Mouse (Mus musculus) macrophage (primary cell): Measurements from ENCODE around the gene Tmem135. TPM values are rescaled to one million over a fixed set of nuclear protein-coding genes. Genes with fewer than 3 reads are reported as not detected.
"Not testable (repeated sequence)": the region's sequence is repeated elsewhere in the genome, so short reads cannot be mapped to it uniquely, and the experiment has no call there.

Experiments used
- H3K27ac ChIP-seq: fragments of 350-480 bp; formaldehyde crosslinking; 2 replicates; pipeline ENCODE4 v1.9.0; 2021
- H3K36me3 ChIP-seq: fragments of 350-480 bp; formaldehyde crosslinking; 2 replicates; pipeline ENCODE4 v1.9.0; 2021; ENCODE audit errors: inconsistent target
- H3K4me3 ChIP-seq: fragments of 350-480 bp; formaldehyde crosslinking; 2 replicates; pipeline ENCODE4 v1.9.0; 2021; ENCODE audit errors: inconsistent target
- H3K79me2 ChIP-seq: fragments of 350-480 bp; formaldehyde crosslinking; 2 replicates; pipeline ENCODE4 v1.9.0; 2021; ENCODE audit errors: inconsistent target
- WGBS: methylation state at CpG from one replicate; pipeline ENCODE4 v1.1.7; 2026; ENCODE audit warnings: inconsistent platforms; ENCODE audit not compliant: missing documents; 5-methylcytosine and 5-hydroxymethylcytosine counted together
- polyA plus RNA-seq: library from polyadenylated mRNA; stranded (reverse); fragments of 250-400 nt; gene quantifications from 3 replicates; pipeline ENCODE4 v1.2.4, GENCODE M21; 2018; ENCODE audit warnings: inconsistent platforms

Gene Tmem135
- polyA plus RNA-seq, 1 experiment from 2014 or later, result 30.4 TPM

DNA sequence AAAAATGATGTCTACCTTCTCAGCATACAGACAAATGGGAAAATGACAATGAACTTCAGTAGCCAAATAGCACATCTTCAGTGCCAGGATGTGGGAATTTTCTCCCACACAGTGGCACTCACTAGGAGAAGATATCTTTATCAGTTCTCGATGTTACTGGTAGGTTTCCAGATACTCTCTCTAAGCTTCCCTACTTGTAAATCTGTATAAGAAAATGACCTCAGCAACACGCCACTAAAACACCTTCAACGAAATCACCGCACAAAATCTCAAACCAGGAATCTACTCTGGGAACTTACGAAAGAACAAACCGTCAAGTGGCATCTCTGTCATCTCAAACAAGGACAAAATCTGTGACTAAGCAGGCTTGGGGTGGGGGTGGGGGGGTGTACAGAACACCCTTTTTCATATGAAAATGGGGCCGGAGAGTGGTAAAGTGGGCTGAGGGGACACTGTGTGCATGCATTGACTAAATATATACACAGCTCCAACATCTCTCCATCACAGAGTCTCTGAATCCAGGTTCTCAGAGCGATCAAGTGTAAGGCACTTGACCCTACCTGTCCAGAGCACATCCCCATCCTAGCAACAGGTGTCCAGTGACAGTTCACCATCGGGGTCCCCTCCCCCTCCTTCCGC is 66.2 kb downstream of the Tmem135 start:
- 15% methylated on average over 10 of the region's 10 CpGs for WGBS

GRCm38 (mm10) chr7:89336434-89336833 is 67.6 kb downstream of the Tmem135 start:
- Histone ChIP-seq H3K79me2 (peaks cover 70% of the 10 kb centered on the region), H3K27ac (no peak overlapping the region), H3K4me3 (no peak overlapping the region), H3K36me3 (no peaks in the 10 kb centered on the region)
- 100% methylated on average over 1 of the region's 1 CpGs for WGBS

More for the DNA sequence above, 66.2 kb downstream of the Tmem135 start:
- Histone ChIP-seq H3K79me2 (peaks cover 56% of the 10 kb centered on the region), H3K36me3 (no peaks in the 10 kb centered on the region), H3K4me3 (peak overlapping the region; percentile 95), H3K27ac (peak overlapping the region; percentile 83)

GRCm38 (mm10) chr7:89335316-89335715 is 68.7 kb downstream of the Tmem135 start:
- no peak overlapping the region for H3K4me3 ChIP-seq
- peaks cover 81% of the 10 kb centered on the region for H3K79me2 ChIP-seq
- H3K36me3 ChIP-seq, result no peaks in the 10 kb centered on the region
- H3K27ac ChIP-seq, result no peak overlapping the region

GRCm38 (mm10) chr7:89329896-89330295 is 74.1 kb downstream of the Tmem135 start:
- no peak overlapping the region for H3K4me3 ChIP-seq
- no peak overlapping the region for H3K27ac ChIP-seq
- H3K79me2 ChIP-seq, result peaks cover 100% of the 10 kb centered on the region
- 64% methylated on average over 1 of the region's 1 CpGs for WGBS
- H3K36me3 ChIP-seq, result no peaks in the 10 kb centered on the region

GRCm38 (mm10) chr7:89327731-89328130 is 76.3 kb downstream of the Tmem135 start:
- no peak overlapping the region for H3K27ac ChIP-seq
- H3K36me3 ChIP-seq, result no peaks in the 10 kb centered on the region
- 100% methylated on average over 5 of the region's 5 CpGs for WGBS
- H3K4me3 ChIP-seq, result no peak overlapping the region
- H3K79me2 ChIP-seq, result peaks cover 100% of the 10 kb centered on the region

GRCm38 (mm10) chr7:89326761-89327160 is 77.3 kb downstream of the Tmem135 start:
- Histone ChIP-seq H3K36me3 (no peaks in the 10 kb centered on the region), H3K79me2 (peaks cover 100% of the 10 kb centered on the region), H3K27ac (no peak overlapping the region), H3K4me3 (no peak overlapping the region)
- WGBS, result 97% methylated on average over 3 of the region's 4 CpGs

GRCm38 (mm10) chr7:89326202-89326601 is 77.8 kb downstream of the Tmem135 start:
- 60% methylated on average over 4 of the region's 5 CpGs for WGBS
- H3K36me3 ChIP-seq, result no peaks in the 10 kb centered on the region
- H3K79me2 ChIP-seq, result peaks cover 99% of the 10 kb centered on the region
- no peak overlapping the region for H3K4me3 ChIP-seq
- no peak overlapping the region for H3K27ac ChIP-seq

DNA sequence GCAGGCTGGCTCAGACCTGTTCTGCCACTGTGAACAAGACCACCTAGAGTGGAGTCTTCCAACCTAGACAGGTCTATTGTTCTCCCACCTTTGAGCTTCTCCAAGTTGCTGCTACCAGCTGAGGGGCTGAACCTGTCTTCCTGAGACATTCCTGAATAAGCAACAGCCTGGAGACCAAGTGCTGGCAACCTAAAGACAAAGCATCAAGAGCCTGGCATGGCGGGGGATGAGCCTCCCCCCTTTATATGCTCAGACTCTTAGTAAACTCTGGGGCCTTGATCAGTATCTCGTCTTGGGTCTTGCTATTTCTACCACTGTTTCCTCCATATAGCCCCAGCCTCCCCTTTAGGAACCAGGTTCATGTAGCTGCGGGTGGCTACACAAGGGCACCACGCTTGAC is 81.3 kb downstream of the Tmem135 start:
- WGBS, result 95% methylated on average over 3 of the region's 4 CpGs
- not testable (repeated sequence) for H3K4me3 ChIP-seq, H3K36me3 ChIP-seq, H3K27ac ChIP-seq
- H3K79me2 ChIP-seq, result peaks cover 96% of the 10 kb centered on the region

GRCm38 (mm10) chr7:89319351-89319750 is 84.7 kb downstream of the Tmem135 start:
- 82% methylated on average over 1 of the region's 1 CpGs for WGBS

GRCm38 (mm10) chr7:89317088-89317487 is 86.9 kb downstream of the Tmem135 start:
- H3K4me3 ChIP-seq, H3K36me3 ChIP-seq, H3K27ac ChIP-seq: not testable (repeated sequence)
- H3K79me2 ChIP-seq, result peaks cover 96% of the 10 kb centered on the region
- 100% methylated on average over 1 of the region's 1 CpGs for WGBS

More at GRCm38 (mm10) chr7:89319351-89319750, 84.7 kb downstream of the Tmem135 start:
- peaks cover 96% of the 10 kb centered on the region for H3K79me2 ChIP-seq
- H3K36me3 ChIP-seq, result no peaks in the 10 kb centered on the region
- no peak overlapping the region for H3K27ac ChIP-seq
- H3K4me3 ChIP-seq, result no peak overlapping the region

DNA sequence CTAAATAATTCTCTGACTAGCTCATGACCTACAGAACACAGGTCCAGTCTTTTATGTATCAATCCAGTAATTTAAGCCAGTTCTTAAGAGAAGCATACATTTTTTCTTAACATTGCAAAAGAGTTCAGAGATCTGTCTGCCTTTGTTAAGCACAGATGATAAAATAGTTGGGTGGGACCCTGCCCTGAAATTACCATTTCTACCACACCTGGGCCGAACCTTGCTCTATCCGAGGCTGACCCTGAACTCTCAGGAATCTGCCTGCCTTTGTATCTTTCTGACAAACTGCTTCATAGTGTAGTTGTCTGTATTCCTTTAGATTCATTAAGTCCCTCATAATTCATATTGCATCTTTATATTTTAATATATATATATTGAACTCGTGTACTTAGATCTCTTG is 87.9 kb downstream of the Tmem135 start:
- 100% methylated on average over 3 of the region's 3 CpGs for WGBS
- Histone ChIP-seq H3K36me3 (no peaks in the 10 kb centered on the region), H3K79me2 (peaks cover 97% of the 10 kb centered on the region), H3K4me3 (no peak overlapping the region), H3K27ac (no peak overlapping the region)

- Histone ChIP-seq H3K36me3 (no peaks in the 10 kb centered on the region), H3K79me2 (peaks cover 93% of the 10 kb centered on the region), H3K27ac (no peak overlapping the region), H3K4me3 (no peak overlapping the region)
- WGBS, result 89% methylated on average over 1 of the region's 1 CpGs
Observed at GRCm38 (mm10) chr7:89311555-89311954, 92.5 kb downstream of the Tmem135 start.

- WGBS, result 28% methylated on average over 3 of the region's 3 CpGs
- peak overlapping the region; percentile 35 for H3K27ac ChIP-seq
- H3K4me3 ChIP-seq, result no peak overlapping the region
- peaks cover 11% of the 10 kb centered on the region; the same call in 1 of the 2 replicates for H3K36me3 ChIP-seq
- peaks cover 79% of the 10 kb centered on the region for H3K79me2 ChIP-seq
Observed at GRCm38 (mm10) chr7:89308926-89309325, 95.1 kb downstream of the Tmem135 start.

DNA sequence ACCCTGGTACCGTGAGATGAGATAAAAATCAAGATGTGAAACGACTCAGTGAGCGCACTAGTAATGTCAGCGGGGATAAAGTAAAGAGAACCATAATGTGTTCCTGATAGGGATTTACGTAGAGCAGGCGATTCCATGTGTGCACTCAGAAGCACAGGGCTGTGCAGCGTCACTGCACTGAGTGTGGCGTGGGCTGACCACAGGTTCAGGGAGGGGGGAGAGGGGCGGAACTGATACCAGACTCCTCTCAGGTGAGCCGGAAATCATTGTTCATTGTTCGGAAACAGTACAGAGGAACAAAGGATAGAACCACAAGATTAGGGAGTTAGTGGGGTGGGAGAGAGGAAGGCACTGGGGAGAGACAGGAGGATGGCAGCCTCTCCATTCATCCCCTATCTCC is 95.8 kb downstream of the Tmem135 start:
- Histone ChIP-seq H3K4me3 (no peak overlapping the region), H3K79me2 (peaks cover 72% of the 10 kb centered on the region), H3K36me3 (peaks cover 11% of the 10 kb centered on the region; the same call in 1 of the 2 replicates), H3K27ac (peak overlapping the region; percentile 35)
- 56% methylated on average over 9 of the region's 11 CpGs for WGBS

GRCm38 (mm10) chr7:89306831-89307230 is 97.2 kb downstream of the Tmem135 start:
- H3K4me3 ChIP-seq, result no peak overlapping the region
- peaks cover 11% of the 10 kb centered on the region; the same call in 1 of the 2 replicates for H3K36me3 ChIP-seq
- WGBS, result 98% methylated on average over 6 of the region's 6 CpGs
- H3K79me2 ChIP-seq, result peaks cover 58% of the 10 kb centered on the region
- H3K27ac ChIP-seq, result no peak overlapping the region

- WGBS, result 100% methylated on average over 3 of the region's 3 CpGs
- H3K79me2 ChIP-seq, result peaks cover 40% of the 10 kb centered on the region
- H3K4me3 ChIP-seq, result no peak overlapping the region
- H3K36me3 ChIP-seq, result peaks cover 11% of the 10 kb centered on the region; the same call in 1 of the 2 replicates
- H3K27ac ChIP-seq, result no peak overlapping the region
Observed at GRCm38 (mm10) chr7:89304958-89305357, 99.1 kb downstream of the Tmem135 start.
